Mouse (Mus musculus): ENCODE measurements around the gene Klhdc1.

DNA sequence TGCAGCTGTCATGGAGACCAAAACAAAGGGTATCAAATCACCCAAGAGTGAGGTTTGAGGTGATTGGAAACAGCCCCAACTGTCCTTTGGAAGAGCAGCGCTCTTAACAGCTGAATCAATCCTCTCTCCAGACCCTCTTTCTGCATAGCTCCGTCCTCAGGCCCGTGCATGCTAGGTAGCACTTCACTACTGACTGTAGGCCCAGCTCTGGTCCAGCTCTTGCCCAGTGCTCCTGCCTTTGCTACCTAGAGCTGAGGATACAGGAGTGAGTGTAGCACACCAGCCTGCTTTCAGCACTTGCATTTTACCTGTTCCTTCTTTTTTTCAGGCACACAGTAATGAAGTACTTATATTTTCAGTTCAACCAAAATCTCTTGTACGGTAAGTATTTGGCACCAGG, 68.7 kb downstream of the Klhdc1 start:
- no peak for TF ChIP-seq CTCF (IDR thresholded peaks at IDR 0.05; ENCODE audit: control insufficient read depth, insufficient read depth, insufficient read length)
- TF ChIP-seq USF1 (IDR thresholded peaks at IDR 0.05; ENCODE audit: low read depth) = no peak
- TF ChIP-seq MAX (IDR thresholded peaks at IDR 0.05) = no peak
- no peak for TF ChIP-seq CEBPB (IDR thresholded peaks at IDR 0.05; ENCODE audit: low read depth)
- TF ChIP-seq MYOG (IDR thresholded peaks at IDR 0.05; ENCODE audit: control insufficient read depth, extremely low read depth, insufficient read length) = no peak
